Mouse (Mus musculus): ENCODE data around the gene Cmip.

GRCm38 (mm10) chr8:117454516-117455116 lies 197.8 kb downstream of the Cmip start:
- TF ChIP-seq POLR2A (IDR thresholded peaks at IDR 0.05; ENCODE audit: insufficient read depth, low read depth, low read length) (no peak), CTCF (IDR thresholded peaks at IDR 0.05; ENCODE audit: insufficient read depth, low read depth, low read length) (no peak)
